Mouse (Mus musculus) hindbrain, embryonic 15.5 days (tissue): Measurements from ENCODE around the gene Zfp36l2. TPM values are rescaled to one million over a fixed set of nuclear protein-coding genes. Genes with fewer than 3 reads are reported as not detected.

ENCODE experiments used
- ATAC-seq: fragments of 200-750 bp; cut with Nextera tagmentation; 2 replicates; pipeline ENCODE4 v1.8.0; 2017; ENCODE audit warnings: low read depth, moderate number of reproducible peaks, moderate TSS enrichment; ENCODE audit not compliant: low FRiP score
- H3K27ac ChIP-seq: fragments of 300-500 bp; sonication (generic); replicated peaks from 2 replicates; pipeline ENCODE4 v1.5.1; 2015; ENCODE audit warnings: mild to moderate bottlenecking, inconsistent platforms
- H3K27me3 ChIP-seq: fragments of 300-500 bp; sonication (generic); 2 replicates; pipeline ENCODE4 v1.6.1; 2015; ENCODE audit warnings: control low read depth, inconsistent platforms
- H3K36me3 ChIP-seq: fragments of 300-500 bp; sonication (generic); 2 replicates; pipeline ENCODE4 v1.6.1; 2015; ENCODE audit warnings: control low read depth, inconsistent platforms
- H3K4me1 ChIP-seq: fragments of 300-500 bp; sonication (generic); replicated peaks from 2 replicates; pipeline ENCODE4 v1.6.1; 2015; ENCODE audit warnings: control low read depth, inconsistent platforms
- H3K4me2 ChIP-seq: fragments of 300-500 bp; sonication (generic); 2 replicates; pipeline ENCODE4 v1.6.1; 2015; ENCODE audit warnings: moderate library complexity, mild to moderate bottlenecking, inconsistent platforms
- H3K4me3 ChIP-seq: fragments of 300-500 bp; sonication (generic); 2 replicates; pipeline ENCODE4 v1.5.1; 2015; ENCODE audit warnings: mild to moderate bottlenecking, inconsistent platforms
- H3K9ac ChIP-seq: fragments of 300-500 bp; sonication (generic); 2 replicates; pipeline ENCODE4 v1.6.1; 2015; ENCODE audit warnings: inconsistent platforms
- H3K9me3 ChIP-seq: fragments of 300-500 bp; sonication (generic); 2 replicates; pipeline ENCODE4 v1.6.1; 2016; ENCODE audit warnings: control low read depth, inconsistent platforms
- WGBS: fragments of 180-500 bp; shearing (Covaris S2); methylation state at CpG from one replicate; pipeline ENCODE4 v1.1.7; 2015; 5-methylcytosine and 5-hydroxymethylcytosine counted together
- polyA plus RNA-seq: library from polyadenylated mRNA; unstranded; fragments of >200 nt; fragmentation: Nextera tagmentation; extraction: Ambion mirVana; gene quantifications from 2 replicates; pipeline ENCODE4 v1.2.1, GENCODE M21; 2015

The Zfp36l2 gene
- polyA plus RNA-seq, 1 experiment from 2014 or later = 5.1 TPM

DNA sequence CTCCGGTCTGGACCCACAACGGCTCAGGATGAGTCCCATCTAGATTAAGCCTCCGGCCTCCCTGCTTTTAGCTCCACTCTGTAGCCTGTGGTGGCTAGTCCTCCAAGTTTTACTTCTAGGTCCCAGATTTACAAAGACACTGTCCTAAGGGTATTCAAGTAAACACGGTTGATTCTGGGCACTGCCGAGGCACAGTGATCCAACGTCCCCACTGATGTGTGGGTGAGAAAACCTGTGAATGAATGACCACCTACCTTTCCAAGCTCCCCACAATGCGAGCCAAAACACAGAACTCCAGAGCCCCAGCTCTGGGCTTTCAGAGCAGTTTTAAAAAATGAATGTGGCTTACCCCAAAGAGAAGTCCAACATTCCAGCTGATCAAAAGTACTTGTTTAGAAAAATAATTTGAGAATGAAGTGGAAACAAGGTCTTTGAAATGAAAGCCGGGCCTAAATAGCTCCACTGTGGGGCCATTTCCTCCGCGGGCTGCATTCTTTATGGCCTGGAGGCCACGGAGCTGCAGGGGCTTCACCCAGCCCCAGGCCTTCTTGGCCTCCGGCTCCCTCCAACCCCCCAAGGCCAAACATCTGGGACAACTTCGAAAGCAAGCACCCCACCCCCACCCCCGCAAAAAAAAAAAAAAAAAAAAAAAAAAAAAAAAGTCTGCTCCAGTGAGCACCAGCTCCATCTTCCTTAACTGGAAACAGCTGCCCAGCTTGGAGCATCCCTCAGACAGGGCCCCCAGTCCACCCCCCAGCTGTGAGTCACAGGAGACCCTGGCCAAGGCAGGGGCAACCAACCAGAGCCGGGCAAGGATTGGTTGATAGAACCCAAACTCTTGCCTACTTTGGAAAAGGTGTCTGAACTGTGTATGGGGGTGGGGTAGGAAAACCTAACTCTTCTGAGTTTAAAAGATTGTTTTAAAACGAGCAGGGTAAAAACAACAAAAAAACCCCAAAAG lies 5.2 kb downstream of the Zfp36l2 start:
- Histone ChIP-seq H3K4me2 (peak overlapping the region; percentile 44), H3K4me1 (peaks cover 35% of the 10 kb centered on the region), H3K27me3 (peaks cover 13% of the 10 kb centered on the region), H3K9ac (no peak overlapping the region), H3K27ac (peak overlapping the region; percentile 72), H3K4me3 (peak overlapping the region; percentile 17; the same call in 1 of the 2 replicates), H3K36me3 (no peaks in the 10 kb centered on the region), H3K9me3 (no peaks in the 10 kb centered on the region)
- no peak for ATAC-seq
- 38% methylated on average over 15 of the region's 16 CpGs for WGBS

DNA sequence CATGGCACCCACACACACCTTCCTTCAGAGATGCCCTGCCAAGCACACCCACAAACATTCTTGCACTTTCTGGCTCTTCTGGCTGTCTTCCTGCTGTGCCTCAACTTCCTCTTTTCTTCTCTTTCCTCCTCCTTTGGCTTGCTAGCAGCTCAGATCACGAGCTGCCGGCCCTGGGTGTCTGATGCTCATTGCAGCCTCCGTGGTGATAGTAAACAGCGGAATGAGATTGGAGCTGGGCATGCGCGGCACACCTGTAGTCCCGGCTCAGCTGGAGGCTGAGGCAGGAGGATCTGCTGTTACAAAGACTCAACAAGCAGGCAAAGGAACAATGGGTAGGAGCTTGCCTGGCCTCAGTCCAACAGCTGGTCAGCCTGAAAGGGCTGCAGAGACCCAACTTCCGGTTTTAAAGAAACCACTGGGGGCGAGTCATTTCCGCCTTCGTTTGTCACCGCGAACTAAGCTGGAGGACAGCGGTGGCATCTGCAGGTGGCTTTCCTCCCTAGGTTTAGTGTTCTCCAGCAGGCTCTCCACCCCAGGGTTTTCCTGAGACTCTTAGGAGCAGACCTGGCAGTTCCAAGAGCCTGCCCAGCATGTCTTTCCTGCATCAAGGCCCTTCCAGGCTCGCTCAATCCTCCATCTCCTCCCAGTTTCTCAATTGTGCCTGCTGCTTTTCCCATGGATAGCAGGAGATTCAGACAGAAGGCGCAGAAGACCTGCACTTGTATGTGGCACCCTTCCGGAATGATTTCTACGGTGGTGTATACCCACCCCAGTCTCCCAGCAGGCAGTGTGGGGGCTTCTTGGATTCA lies 6.0 kb downstream of the Zfp36l2 start:
- Histone ChIP-seq H3K27ac (peak overlapping the region; percentile 72), H3K9me3 (no peaks in the 10 kb centered on the region), H3K27me3 (peaks cover 13% of the 10 kb centered on the region), H3K4me2 (no peak overlapping the region), H3K4me3 (no peak overlapping the region), H3K9ac (no peak overlapping the region), H3K36me3 (no peaks in the 10 kb centered on the region), H3K4me1 (peaks cover 32% of the 10 kb centered on the region)
- no peak for ATAC-seq
- 67% methylated on average over 18 of the region's 18 CpGs for WGBS

DNA sequence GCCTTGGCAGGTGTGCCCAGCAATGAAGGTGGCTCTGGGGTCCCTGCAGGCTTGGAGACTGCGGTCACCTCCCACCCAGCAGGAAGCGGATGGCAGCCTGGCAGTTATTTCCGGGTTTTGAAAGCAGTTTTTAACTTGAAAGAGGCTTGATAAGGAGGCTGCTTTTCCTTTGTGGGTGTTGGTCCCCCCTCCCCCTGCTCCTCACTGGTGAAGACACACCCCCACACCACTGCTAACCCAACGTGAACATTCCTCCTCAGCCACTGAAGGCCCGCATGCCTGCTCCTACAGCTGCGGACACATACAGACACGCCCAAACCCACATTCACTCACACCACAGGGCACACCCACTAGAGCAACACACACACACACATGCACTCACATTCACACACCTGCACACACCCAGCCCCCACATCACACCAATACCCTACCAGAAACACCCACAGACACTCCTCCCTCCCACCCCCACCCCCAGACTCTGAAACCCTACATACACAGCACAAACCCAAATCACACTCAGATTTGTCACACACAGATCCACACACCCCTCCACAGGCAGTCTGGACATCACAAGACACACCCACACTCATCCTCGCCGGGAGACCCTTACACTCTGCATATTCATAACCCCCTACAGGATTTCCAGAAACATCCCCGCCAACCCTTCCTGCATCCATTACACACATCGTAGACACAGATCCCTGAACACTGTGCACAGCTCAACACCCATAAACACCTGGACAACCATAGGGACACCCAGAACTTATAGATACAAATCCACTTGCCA lies 6.8 kb downstream of the Zfp36l2 start:
- no peaks in the 10 kb centered on the region for H3K9me3 ChIP-seq
- peak overlapping the region; percentile 72; the same call in 1 of the 2 replicates for H3K27ac ChIP-seq
- H3K4me1 ChIP-seq = peaks cover 24% of the 10 kb centered on the region
- no peaks in the 10 kb centered on the region for H3K36me3 ChIP-seq
- ATAC-seq = no peak
- no peak overlapping the region for H3K4me3 ChIP-seq
- H3K9ac ChIP-seq = no peak overlapping the region
- WGBS = 42% methylated on average over 11 of the region's 11 CpGs
- H3K4me2 ChIP-seq = no peak overlapping the region
- peaks cover 13% of the 10 kb centered on the region for H3K27me3 ChIP-seq

DNA sequence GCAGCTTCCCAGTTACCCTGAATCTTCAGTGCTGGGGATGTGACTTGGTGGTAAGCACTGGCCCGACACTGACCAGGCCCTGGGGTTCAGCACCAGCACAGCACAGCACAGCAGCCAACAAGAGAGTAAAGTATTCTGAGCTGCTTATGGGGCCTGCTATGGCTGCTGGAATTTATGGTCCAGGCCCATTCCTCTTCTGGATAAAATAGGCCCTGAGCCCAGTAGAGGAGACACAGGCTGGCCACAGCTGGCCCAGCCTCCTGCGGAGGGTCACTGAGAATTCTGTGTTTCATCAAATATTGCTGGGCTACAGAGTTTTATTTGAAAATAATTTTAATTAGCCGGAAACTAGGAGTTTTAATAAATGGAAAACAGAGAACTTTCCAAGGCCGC lies 7.8 kb downstream of the Zfp36l2 start:
- H3K9ac ChIP-seq = no peak overlapping the region
- H3K9me3 ChIP-seq = no peaks in the 10 kb centered on the region
- no peak overlapping the region for H3K4me3 ChIP-seq
- H3K36me3 ChIP-seq = no peaks in the 10 kb centered on the region
- H3K4me1 ChIP-seq = peaks cover 19% of the 10 kb centered on the region; the same call in 1 of the 2 replicates
- no peak overlapping the region for H3K4me2 ChIP-seq
- WGBS = 81% methylated on average over 4 of the region's 4 CpGs
- no peak for ATAC-seq
- H3K27me3 ChIP-seq = peaks cover 10% of the 10 kb centered on the region
- H3K27ac ChIP-seq = no peak overlapping the region

DNA sequence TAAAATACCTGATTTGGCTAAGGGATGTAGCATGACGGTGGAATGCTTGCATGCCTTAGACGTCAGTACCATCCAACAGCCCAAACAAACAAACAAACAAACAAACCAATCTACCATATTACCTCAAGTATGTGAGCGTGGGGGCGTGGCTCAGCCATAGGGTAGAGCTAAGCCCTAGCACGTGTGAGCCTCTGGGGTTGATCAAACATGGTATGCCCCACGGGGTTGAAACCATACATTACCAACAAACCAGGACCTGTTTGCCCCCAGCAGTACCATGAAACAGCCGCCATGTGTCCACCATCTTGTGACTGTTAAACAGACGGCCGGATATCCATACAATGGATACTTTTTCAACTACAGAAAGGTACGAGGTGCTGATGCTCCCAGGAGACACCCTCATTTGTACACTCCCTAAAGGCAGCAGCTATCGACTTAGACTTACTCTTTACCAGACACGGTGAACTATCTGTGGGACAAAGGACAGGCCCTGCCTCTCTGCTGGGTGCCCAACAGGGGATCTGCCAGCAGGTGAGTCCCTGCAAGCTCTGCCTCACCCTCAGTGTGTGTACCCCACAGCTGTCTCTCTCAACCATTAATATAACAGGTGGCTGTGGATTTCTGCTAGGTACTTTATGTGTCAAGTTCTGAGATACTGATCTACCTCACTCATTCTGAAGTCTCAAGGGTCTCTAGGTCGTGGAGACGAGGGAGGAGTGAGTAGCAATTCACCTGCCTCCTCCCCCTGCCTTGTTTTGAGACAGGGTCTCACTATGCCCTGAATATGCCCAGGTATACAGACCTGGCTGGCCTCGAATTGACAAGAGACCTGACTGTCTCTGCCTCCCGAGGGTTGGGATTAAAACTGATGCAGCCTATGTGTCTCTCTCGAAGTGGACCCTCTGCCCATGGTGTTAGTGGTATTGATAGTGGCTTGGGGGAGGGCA lies 8.4 kb downstream of the Zfp36l2 start:
- H3K9me3 ChIP-seq = no peaks in the 10 kb centered on the region
- no peak overlapping the region for H3K27ac ChIP-seq
- peaks cover 8% of the 10 kb centered on the region for H3K27me3 ChIP-seq
- no peak overlapping the region for H3K4me3 ChIP-seq
- no peak for ATAC-seq
- no peaks in the 10 kb centered on the region for H3K36me3 ChIP-seq
- no peak overlapping the region for H3K4me2 ChIP-seq
- no peak overlapping the region for H3K9ac ChIP-seq
- H3K4me1 ChIP-seq = peaks cover 19% of the 10 kb centered on the region; the same call in 1 of the 2 replicates
- 89% methylated on average over 17 of the region's 17 CpGs for WGBS

DNA sequence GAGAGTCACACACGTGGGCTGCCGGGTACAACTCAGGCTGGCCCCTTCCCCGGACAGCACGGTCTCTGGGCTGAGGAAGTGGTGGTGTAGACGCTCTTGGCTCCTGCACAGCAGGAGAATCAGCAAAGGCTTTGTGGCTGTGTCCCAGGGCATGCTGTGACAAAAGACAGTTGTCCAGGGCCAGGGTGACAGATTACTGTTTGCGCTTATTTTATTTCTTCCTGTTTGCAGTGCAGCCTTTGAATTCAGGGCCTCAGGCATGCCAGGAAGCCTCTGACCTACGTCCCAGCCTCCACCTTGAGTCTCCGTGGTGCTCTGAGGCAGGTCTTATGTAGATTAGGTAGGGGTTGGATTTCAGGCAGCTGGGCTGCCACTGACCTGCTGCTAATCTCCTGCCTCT lies 10.3 kb downstream of the Zfp36l2 start:
- H3K9me3 ChIP-seq = no peaks in the 10 kb centered on the region
- no peak overlapping the region for H3K9ac ChIP-seq
- no peak overlapping the region for H3K4me2 ChIP-seq
- no peaks in the 10 kb centered on the region for H3K36me3 ChIP-seq
- 15% methylated on average over 8 of the region's 8 CpGs for WGBS
- ATAC-seq = 0 out of 2 replicates have a peak, but pooled peaks have one; percentile 48
- peaks cover 5% of the 10 kb centered on the region for H3K27me3 ChIP-seq
- no peak overlapping the region for H3K4me3 ChIP-seq
- peaks cover 9% of the 10 kb centered on the region; the same call in 1 of the 2 replicates for H3K4me1 ChIP-seq
- no peak overlapping the region for H3K27ac ChIP-seq

DNA sequence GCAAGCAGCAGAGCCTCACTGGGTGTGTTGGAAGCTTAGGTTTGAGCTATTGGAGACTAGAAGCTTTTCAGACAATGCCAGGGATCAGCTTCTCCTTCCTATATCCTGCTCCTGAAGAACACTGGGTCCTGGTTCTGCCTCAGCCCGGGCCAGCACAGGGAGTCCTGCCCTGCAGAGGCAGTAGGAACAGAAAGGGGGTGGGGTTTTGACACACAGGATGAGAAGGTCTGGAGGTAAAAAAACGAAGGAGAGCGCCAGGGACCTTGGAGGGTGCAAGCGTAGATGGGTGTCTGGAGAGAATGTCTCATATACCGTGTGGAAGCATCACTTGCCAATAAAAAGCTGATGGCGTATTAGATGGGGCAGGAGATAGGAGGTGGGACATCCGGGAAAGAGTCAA lies 11.3 kb downstream of the Zfp36l2 start:
- Histone ChIP-seq H3K4me2 (no peak overlapping the region), H3K4me3 (no peak overlapping the region), H3K27ac (no peak overlapping the region), H3K9ac (no peak overlapping the region), H3K9me3 (no peaks in the 10 kb centered on the region), H3K27me3 (no peaks in the 10 kb centered on the region), H3K4me1 (0 out of 2 replicates have a peak, but pooled peaks cover 5% of the 10 kb centered on the region), H3K36me3 (no peaks in the 10 kb centered on the region)
- ATAC-seq = no peak
- 90% methylated on average over 7 of the region's 7 CpGs for WGBS

DNA sequence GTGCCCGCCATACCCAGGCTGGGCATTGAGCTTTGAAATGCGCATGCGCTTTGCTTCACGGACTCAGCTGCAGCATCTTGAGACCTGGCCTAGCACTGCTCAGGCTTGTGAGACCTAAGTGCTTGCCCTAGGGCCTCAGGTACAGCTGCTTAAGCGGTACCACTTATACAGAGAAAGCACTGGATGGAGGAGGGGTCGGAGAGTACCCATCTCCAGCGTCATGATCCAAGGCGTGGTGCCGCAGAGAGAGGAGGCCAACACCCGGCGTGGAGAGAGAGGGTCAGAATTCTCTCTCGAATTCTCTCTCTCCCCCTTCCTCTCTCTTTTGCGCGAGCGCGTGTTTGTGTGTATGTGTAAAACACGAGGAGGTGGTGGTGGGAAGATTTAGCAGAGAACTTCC lies 12.6 kb downstream of the Zfp36l2 start:
- WGBS = 98% methylated on average over 17 of the region's 17 CpGs
- no peak overlapping the region for H3K4me2 ChIP-seq
- ATAC-seq = no peak

DNA sequence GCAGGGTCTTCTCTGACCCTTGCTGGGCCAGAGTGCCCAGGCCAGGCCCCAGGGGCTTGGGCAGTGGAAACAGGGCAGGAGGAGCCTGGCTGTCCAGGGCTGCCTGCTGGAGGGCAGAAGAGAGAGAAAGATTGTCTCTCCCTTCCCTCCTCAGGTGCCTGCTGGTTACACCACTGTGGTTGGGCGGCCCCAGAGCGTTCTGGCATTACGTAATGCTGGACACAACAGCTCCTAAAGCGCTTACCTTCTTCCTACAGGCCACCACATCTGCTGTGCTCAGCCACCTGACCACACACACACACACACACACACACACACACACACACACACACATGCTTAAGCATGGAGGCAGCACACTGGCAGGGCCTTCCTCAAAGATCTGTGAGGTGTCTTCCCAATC lies 20.4 kb downstream of the Zfp36l2 start:
- Histone ChIP-seq H3K27me3 (no peaks in the 10 kb centered on the region), H3K4me3 (no peak overlapping the region), H3K9ac (no peak overlapping the region), H3K9me3 (no peaks in the 10 kb centered on the region), H3K4me2 (no peak overlapping the region), H3K27ac (no peak overlapping the region), H3K4me1 (no peaks in the 10 kb centered on the region), H3K36me3 (no peaks in the 10 kb centered on the region)
- 90% methylated on average over 4 of the region's 4 CpGs for WGBS
- no peak for ATAC-seq

More for the DNA sequence above, 12.6 kb downstream of the Zfp36l2 start:
- Histone ChIP-seq H3K27me3 (no peaks in the 10 kb centered on the region), H3K4me3 (no peak overlapping the region), H3K9ac (no peak overlapping the region), H3K36me3 (no peaks in the 10 kb centered on the region), H3K4me1 (no peaks in the 10 kb centered on the region), H3K9me3 (no peaks in the 10 kb centered on the region), H3K27ac (no peak overlapping the region)

DNA sequence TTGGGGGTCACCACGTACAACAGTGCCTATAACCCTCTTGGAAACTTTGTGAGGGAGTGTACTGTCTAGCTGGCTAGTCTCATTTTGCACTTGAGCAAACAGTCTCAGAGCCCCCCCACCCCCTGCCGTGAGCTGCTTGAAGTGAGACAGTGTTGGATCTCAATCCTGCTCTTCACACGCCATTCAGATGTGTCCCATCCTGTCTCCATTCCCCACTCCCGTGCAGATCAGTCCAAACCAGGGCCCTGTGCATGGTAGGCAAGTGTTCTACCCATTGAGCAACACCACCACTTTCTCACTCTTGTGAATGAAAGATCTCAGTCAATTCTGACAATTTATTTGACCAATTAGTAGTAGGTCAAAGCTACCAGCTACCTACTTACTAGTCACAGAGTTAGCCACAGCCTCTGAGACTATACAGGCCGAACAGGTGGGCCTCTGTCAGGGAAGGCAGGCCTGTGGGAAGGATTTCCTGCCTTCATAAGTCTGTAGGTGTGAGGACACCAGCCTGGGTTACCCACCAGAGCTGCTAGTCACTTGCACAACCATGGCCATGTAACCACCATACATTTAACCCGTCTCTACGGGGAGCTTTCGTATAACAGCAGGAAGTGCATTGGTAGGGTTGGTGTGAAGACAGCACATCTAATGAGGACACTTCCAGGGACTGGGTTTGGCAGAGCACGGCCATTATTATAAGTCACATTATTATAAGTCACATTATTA lies 21.4 kb downstream of the Zfp36l2 start:
- Histone ChIP-seq H3K36me3 (no peaks in the 10 kb centered on the region), H3K27ac (no peak overlapping the region), H3K4me2 (no peak overlapping the region), H3K27me3 (no peaks in the 10 kb centered on the region), H3K4me1 (peaks cover 5% of the 10 kb centered on the region; the same call in 1 of the 2 replicates), H3K9ac (no peak overlapping the region), H3K9me3 (no peaks in the 10 kb centered on the region), H3K4me3 (no peak overlapping the region)
- WGBS = 88% methylated on average over 9 of the region's 9 CpGs
- no peak for ATAC-seq
